Mouse (Mus musculus) lung, adult 2 months (tissue): ENCODE results near the gene Hpn.

ENCODE experiments used
- CTCF ChIP-seq: fragments of 200-500 bp; IDR thresholded peaks from 2 replicates; pipeline ENCODE4 v1.5.1; 2011; ENCODE audit warnings: mild to moderate bottlenecking, low read length, control low read depth; ENCODE audit not compliant: insufficient read depth
- POLR2A ChIP-seq: fragments of 200-500 bp; IDR thresholded peaks from 2 replicates; pipeline ENCODE4 v1.6.1; 2011; ENCODE audit warnings: low read depth, mild to moderate bottlenecking, control low read depth, low read length, borderline replicate concordance; ENCODE audit errors: extremely low read depth

DNA sequence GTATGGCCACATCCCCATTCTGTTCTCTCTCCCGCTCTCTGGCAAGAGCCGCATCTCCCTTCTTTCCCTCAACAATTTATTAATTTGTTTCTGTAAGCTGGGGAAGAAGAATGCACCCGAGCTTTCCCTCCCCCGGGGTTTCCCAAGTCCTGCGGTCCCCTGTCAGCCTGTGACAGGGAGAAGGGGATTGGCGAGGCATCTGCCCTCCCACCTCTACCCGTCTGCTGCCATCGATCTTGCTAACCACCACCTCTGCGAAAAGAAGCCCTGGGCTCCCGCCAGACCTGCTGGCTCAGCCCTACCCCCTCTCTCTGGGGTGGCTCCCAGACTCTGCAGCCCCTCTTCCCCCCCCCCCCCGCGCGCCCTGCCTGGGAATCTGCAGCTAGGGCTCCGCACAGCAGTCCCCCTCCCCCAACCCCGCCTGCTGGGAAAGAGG lies 65.2 kb downstream of the Hpn start:
- TF ChIP-seq CTCF (no peak), POLR2A (no peak)
